Mouse (Mus musculus): ENCODE measurements around the gene Clps. TPM values are rescaled to one million over a fixed set of nuclear protein-coding genes. Genes with fewer than 3 reads are reported as not detected.

The Clps gene
- total and polyA plus RNA-seq, 3 experiments: not detected

GRCm38 (mm10) chr17:28520561-28520960 is 40.0 kb downstream of the Clps start:
- H3K4me3 ChIP-seq (ENCODE audit: control insufficient read depth in 1 of 2, insufficient read depth in 1 of 2, low read depth in 2 of 2, low read length in 2 of 2): no peak overlapping the region
- peaks cover 5% of the 10 kb centered on the region; the same call in 1 of the 2 replicates for H3K79me2 ChIP-seq (ENCODE audit: control insufficient read depth, insufficient read depth, low read length, poor library complexity)
- H3K36me3 ChIP-seq (ENCODE audit: control insufficient read depth in 1 of 2, insufficient read depth in 2 of 2, low read length in 2 of 2): peaks cover 0 to 21% of the 10 kb centered on the region in 2 experiments; a peak in 2 of 4 replicates
- DNase-seq (ENCODE audit: low read depth, low spot score): no peak
- no peaks in the 10 kb centered on the region for H3K9me3 ChIP-seq (replicated peaks; ENCODE audit: insufficient read depth, low read length)
- peaks cover 6 to 39% of the 10 kb centered on the region in 2 experiments; a peak in 3 of 4 replicates for H3K4me1 ChIP-seq (ENCODE audit: control insufficient read depth in 1 of 2, insufficient read depth in 2 of 2, low read length in 2 of 2)
- H3K27me3 ChIP-seq (ENCODE audit: control insufficient read depth in 1 of 2, insufficient read depth in 2 of 2, low read length in 2 of 2): no peaks in the 10 kb centered on the region
- no peak overlapping the region for H3K9ac ChIP-seq (ENCODE audit: control insufficient read depth, low read depth, low read length, poor library complexity, severe bottlenecking)
- no peak overlapping the region for H3K27ac ChIP-seq (ENCODE audit: control insufficient read depth, low read depth, low read length)
- TF ChIP-seq ZC3H11A (IDR thresholded peaks at IDR 0.05; ENCODE audit: low read depth, low read length) (no peak), NRF1 (IDR thresholded peaks at IDR 0.05; ENCODE audit: insufficient read depth, low read depth, low read length, poor library complexity, severe bottlenecking) (no peak), TBP (IDR thresholded peaks at IDR 0.05; ENCODE audit: low read depth, low read length) (no peak)

GRCm38 (mm10) chr17:28519827-28520226 is 40.7 kb downstream of the Clps start:
- no peak overlapping the region for H3K27ac ChIP-seq (ENCODE audit: control insufficient read depth, low read depth, low read length)
- peaks cover 5% of the 10 kb centered on the region; the same call in 1 of the 2 replicates for H3K79me2 ChIP-seq (ENCODE audit: control insufficient read depth, insufficient read depth, low read length, poor library complexity)
- no peaks in the 10 kb centered on the region for H3K9me3 ChIP-seq (replicated peaks; ENCODE audit: insufficient read depth, low read length)
- peaks cover 6 to 39% of the 10 kb centered on the region in 2 experiments; a peak in 3 of 4 replicates for H3K4me1 ChIP-seq (ENCODE audit: control insufficient read depth in 1 of 2, insufficient read depth in 2 of 2, low read length in 2 of 2)
- H3K36me3 ChIP-seq (ENCODE audit: control insufficient read depth in 1 of 2, insufficient read depth in 2 of 2, low read length in 2 of 2): peaks cover 0 to 19% of the 10 kb centered on the region in 2 experiments; a peak in 2 of 4 replicates
- TF ChIP-seq ZMIZ1 (IDR thresholded peaks at IDR 0.05; ENCODE audit: low read depth, low read length): no peak
- peak; percentile 45 to 73 (median 66) for TF ChIP-seq CTCF (IDR thresholded peaks at IDR 0.05 in 2 of 3, conservative IDR thresholded peaks at IDR 0.05 in 1 of 3; ENCODE audit: control insufficient read depth in 1 of 3, insufficient read depth in 1 of 3, low read depth in 2 of 3, low read length in 3 of 3, poor library complexity in 1 of 3, severe bottlenecking in 1 of 3)
- no peak overlapping the region for H3K4me3 ChIP-seq (ENCODE audit: control insufficient read depth in 1 of 2, insufficient read depth in 1 of 2, low read depth in 2 of 2, low read length in 2 of 2)
- no peak overlapping the region for H3K9ac ChIP-seq (ENCODE audit: control insufficient read depth, low read depth, low read length, poor library complexity, severe bottlenecking)
- H3K27me3 ChIP-seq (ENCODE audit: control insufficient read depth in 1 of 2, insufficient read depth in 2 of 2, low read length in 2 of 2): no peaks in the 10 kb centered on the region
- peak; percentile 61 for DNase-seq (ENCODE audit: low read depth, low spot score)

DNA sequence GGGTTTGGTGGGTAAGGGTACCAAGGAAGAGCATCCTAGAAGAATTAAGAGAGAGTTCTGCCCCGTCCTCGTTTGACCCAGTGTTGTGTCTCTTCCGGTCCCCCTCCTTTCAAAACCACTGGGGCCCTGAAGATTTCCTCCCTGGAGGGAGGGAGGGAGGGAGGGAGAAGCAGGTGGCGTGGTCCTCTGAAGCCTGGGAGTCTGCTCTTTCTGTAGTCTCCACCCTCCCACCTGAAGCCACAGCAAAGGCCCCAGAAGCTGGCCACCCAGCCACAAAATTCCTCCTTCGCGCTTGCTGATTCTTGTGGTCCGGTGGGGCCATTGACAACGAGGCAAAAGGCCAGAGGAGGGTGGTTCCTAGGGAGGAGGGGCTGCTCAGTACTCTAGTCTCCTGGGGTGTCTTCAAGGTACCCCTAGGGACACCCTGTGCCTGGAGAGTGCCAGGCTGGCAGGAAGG is 41.9 kb downstream of the Clps start:
- peaks cover 0 to 14% of the 10 kb centered on the region in 2 experiments; a peak in 2 of 4 replicates for H3K36me3 ChIP-seq (ENCODE audit: control insufficient read depth in 1 of 2, insufficient read depth in 2 of 2, low read length in 2 of 2)
- H3K27ac ChIP-seq (ENCODE audit: control insufficient read depth, low read depth, low read length): peak overlapping the region; percentile 89
- peak overlapping the region; percentile 75 for H3K9ac ChIP-seq (ENCODE audit: control insufficient read depth, low read depth, low read length, poor library complexity, severe bottlenecking)
- DNase-seq (ENCODE audit: low read depth, low spot score): no peak
- peak overlapping the region; percentile 49 to 87 for H3K4me3 ChIP-seq (ENCODE audit: control insufficient read depth in 1 of 2, insufficient read depth in 1 of 2, low read depth in 2 of 2, low read length in 2 of 2)
- H3K9me3 ChIP-seq (replicated peaks; ENCODE audit: insufficient read depth, low read length): no peaks in the 10 kb centered on the region
- no peaks in the 10 kb centered on the region for H3K27me3 ChIP-seq (ENCODE audit: control insufficient read depth in 1 of 2, insufficient read depth in 2 of 2, low read length in 2 of 2)
- peaks cover 0 to 29% of the 10 kb centered on the region in 2 experiments; a peak in 3 of 4 replicates for H3K4me1 ChIP-seq (ENCODE audit: control insufficient read depth in 1 of 2, insufficient read depth in 2 of 2, low read length in 2 of 2)
- H3K79me2 ChIP-seq (ENCODE audit: control insufficient read depth, insufficient read depth, low read length, poor library complexity): peaks cover 5% of the 10 kb centered on the region; the same call in 1 of the 2 replicates
- TF ChIP-seq NRF1 (IDR thresholded peaks at IDR 0.05; ENCODE audit: insufficient read depth, low read depth, low read length, poor library complexity, severe bottlenecking) (no peak), MEF2A (IDR thresholded peaks at IDR 0.05; ENCODE audit: extremely low read depth, insufficient replicate concordance, low read depth, low read length, poor library complexity, severe bottlenecking) (no peak), NELFE (IDR thresholded peaks at IDR 0.05; ENCODE audit: low read depth, low read length) (0 out of 2 replicates have a peak, but pooled peaks have one; percentile 11), MAZ (IDR thresholded peaks at IDR 0.05; ENCODE audit: low read depth, low read length) (peak; percentile 88; the same call in 1 of the 2 replicates), E2F4 (IDR thresholded peaks at IDR 0.05; ENCODE audit: borderline replicate concordance, low read depth, low read length) (no peak), TBP (IDR thresholded peaks at IDR 0.05; ENCODE audit: low read depth, low read length) (0 out of 2 replicates have a peak, but pooled peaks have one; percentile 52), ETS1 (IDR thresholded peaks at IDR 0.05; ENCODE audit: low read depth, low read length) (no peak), ZMIZ1 (IDR thresholded peaks at IDR 0.05; ENCODE audit: low read depth, low read length) (0 out of 2 replicates have a peak, but pooled peaks have one; percentile 28), RAD21 (IDR thresholded peaks at IDR 0.05; ENCODE audit: low read depth, low read length) (no peak), EP300 (IDR thresholded peaks at IDR 0.05; ENCODE audit: low read depth in 1 of 2, low read length in 2 of 2) (no peak), USF2 (IDR thresholded peaks at IDR 0.05; ENCODE audit: borderline replicate concordance in 1 of 2, insufficient read depth in 1 of 2, low read depth in 1 of 2, low read length in 2 of 2) (no peak), TAL1 (IDR thresholded peaks at IDR 0.05; ENCODE audit: low read length) (no peak), ELF1 (IDR thresholded peaks at IDR 0.05; ENCODE audit: low read depth, low read length) (0 out of 2 replicates have a peak, but pooled peaks have one; percentile 19), JUND (IDR thresholded peaks at IDR 0.05; ENCODE audit: low read depth, low read length) (no peak), GATA1 (IDR thresholded peaks at IDR 0.05; ENCODE audit: low read depth, low read length) (no peak), MYC (IDR thresholded peaks at IDR 0.05; ENCODE audit: low read depth, low read length) (no peak), USF1 (IDR thresholded peaks at IDR 0.05; ENCODE audit: low read depth, low read length) (no peak), CHD1 (IDR thresholded peaks at IDR 0.05; ENCODE audit: low read depth, low read length) (no peak), POLR2AphosphoS5 (IDR thresholded peaks at IDR 0.05; ENCODE audit: borderline replicate concordance, low read depth, low read length) (no peak), ZKSCAN1 (IDR thresholded peaks at IDR 0.05; ENCODE audit: low read depth, low read length) (no peak), MAX (IDR thresholded peaks at IDR 0.05; ENCODE audit: low read length) (0 out of 2 replicates have a peak, but pooled peaks have one; percentile 9)
